1 mouse cellular context compared by ENCODE assay signal in genomic region chr8:122451161-122451703, GRCm38 (mm10).
TF ChIP-seq lines count a peak whose summit lies in the region.

No protein-coding gene starts in this region.

TF ChIP-seq in CH12.LX, 34 proteins besides CTCF, POLR2A, EP300 and RAD21:
- TF ChIP-seq SIN3A (IDR thresholded peaks at IDR 0.05; ENCODE audit: low read length) (0 out of 2 replicates have a peak, but pooled peaks have one; percentile 39), MAX (IDR thresholded peaks at IDR 0.05; ENCODE audit: low read length) (0 out of 2 replicates have a peak, but pooled peaks have one; percentile 29), MEF2A (IDR thresholded peaks at IDR 0.05; ENCODE audit: borderline replicate concordance, low read depth, low read length) (peak; percentile 93), GABPA (IDR thresholded peaks at IDR 0.05; ENCODE audit: insufficient replicate concordance, low read depth, low read length) (no peak), ETS1 (conservative IDR thresholded peaks at IDR 0.05; ENCODE audit: low read depth, low read length) (peak; percentile 39; the same call in 1 of the 2 replicates), SMC3 (IDR thresholded peaks at IDR 0.05; ENCODE audit: low read depth, low read length) (no peak), MYC (IDR thresholded peaks at IDR 0.05; ENCODE audit: low read depth, low read length) (0 out of 2 replicates have a peak, but pooled peaks have one; percentile 25)
